Mouse (Mus musculus) MEL (cell line): ENCODE results near the gene Nptxr.

Source experiments
- CTCF ChIP-seq, 3 experiments: IDR thresholded peaks in 2 of 3; conservative IDR thresholded peaks in 1 of 3; 2 replicates each; pipeline ENCODE4 v1.5.1; 2011 to 2012; ENCODE audit warnings: low read length in 3 of 3, low read depth in 2 of 3, mild to moderate bottlenecking in 2 of 3, improper control_type of control experiment in 1 of 3, inconsistent platforms in 1 of 3, mixed read lengths in 1 of 3, moderate library complexity in 1 of 3; ENCODE audit not compliant: control insufficient read depth in 1 of 3, insufficient read depth in 1 of 3, poor library complexity in 1 of 3, severe bottlenecking in 1 of 3
- ELF1 ChIP-seq: IDR thresholded peaks from 2 replicates; pipeline ENCODE4 v1.6.1; 2014; ENCODE audit warnings: low read depth, mild to moderate bottlenecking, inconsistent platforms, low read length, improper control_type of control experiment, moderate library complexity
- EP300 ChIP-seq, 2 experiments: IDR thresholded peaks; 2 replicates each; pipeline ENCODE4 v1.6.1; 2011; ENCODE audit warnings: improper control_type of control experiment in 2 of 2, low read length in 2 of 2, low read depth in 1 of 2, mild to moderate bottlenecking in 1 of 2
- GATA1 ChIP-seq: IDR thresholded peaks from 2 replicates; pipeline ENCODE4 v1.6.1; 2011; ENCODE audit warnings: low read depth, low read length, improper control_type of control experiment
- USF2 ChIP-seq, 2 experiments: IDR thresholded peaks; 2 replicates each; pipeline ENCODE4 v1.6.1; 2011 to 2012; ENCODE audit warnings: improper control_type of control experiment in 2 of 2, low read length in 2 of 2, borderline replicate concordance in 1 of 2, inconsistent platforms in 1 of 2, low read depth in 1 of 2, mild to moderate bottlenecking in 1 of 2; ENCODE audit not compliant: insufficient read depth in 1 of 2

DNA sequence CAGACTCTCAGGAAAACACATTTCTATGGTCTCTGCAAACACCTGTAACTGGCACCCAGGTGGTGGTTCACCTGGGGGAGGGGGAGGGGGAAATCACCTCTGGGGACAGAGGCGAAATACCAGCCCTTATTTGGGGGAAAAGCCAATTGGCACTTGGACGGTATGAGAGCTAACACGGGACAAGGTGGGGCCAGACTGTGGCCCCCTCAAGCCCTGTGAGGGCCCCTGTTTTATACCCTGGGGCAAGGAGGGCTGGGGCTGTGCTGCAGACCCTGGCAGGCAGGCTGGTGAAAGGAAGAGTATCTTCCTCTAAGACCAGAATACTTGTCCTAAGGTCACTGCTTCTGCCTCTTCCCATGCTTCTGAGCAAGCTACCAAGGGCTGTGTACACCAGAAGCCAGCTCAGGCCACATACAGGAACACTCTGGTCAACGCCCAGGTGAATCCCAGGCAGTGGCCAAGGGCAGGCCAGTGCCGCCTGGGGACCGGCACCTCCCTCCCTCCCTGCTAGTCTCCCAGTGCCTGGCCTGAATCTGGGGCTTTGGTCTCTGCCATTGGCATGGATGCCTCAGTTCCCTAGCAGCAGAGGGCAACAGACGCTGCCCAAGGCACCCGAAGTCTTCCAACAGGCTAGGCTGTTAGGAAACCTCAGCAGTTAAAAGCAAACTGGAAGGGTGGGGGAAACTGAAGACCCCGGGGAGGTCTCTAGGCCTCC is 21.8 kb upstream of the Nptxr start:
- TF ChIP-seq CTCF (IDR thresholded peaks at IDR 0.05 in 2 of 3, conservative IDR thresholded peaks at IDR 0.05 in 1 of 3; ENCODE audit: control insufficient read depth in 1 of 3, insufficient read depth in 1 of 3, low read depth in 2 of 3, low read length in 3 of 3, poor library complexity in 1 of 3, severe bottlenecking in 1 of 3), result no peak
- no peak for TF ChIP-seq EP300 (IDR thresholded peaks at IDR 0.05; ENCODE audit: low read depth in 1 of 2, low read length in 2 of 2)
- TF ChIP-seq ELF1, result no peak
- TF ChIP-seq USF2 (IDR thresholded peaks at IDR 0.05; ENCODE audit: borderline replicate concordance in 1 of 2, insufficient read depth in 1 of 2, low read depth in 1 of 2, low read length in 2 of 2), result no peak
- TF ChIP-seq GATA1, result no peak
